Mouse (Mus musculus) kidney, adult 2 months (tissue): ENCODE results near the gene Pdss2.

Source experiments
- CTCF ChIP-seq: fragments of 200-500 bp; conservative IDR thresholded peaks from 2 replicates; pipeline ENCODE4 v1.5.1; 2011; ENCODE audit warnings: low read depth, mild to moderate bottlenecking, control low read depth, low read length, moderate library complexity, mixed read lengths; ENCODE audit not compliant: insufficient read depth, insufficient read length
- POLR2A ChIP-seq: fragments of 200-500 bp; IDR thresholded peaks from one replicate; pipeline ENCODE4 v1.6.1; 2011; ENCODE audit warnings: low read depth, low read length, control low read depth

DNA sequence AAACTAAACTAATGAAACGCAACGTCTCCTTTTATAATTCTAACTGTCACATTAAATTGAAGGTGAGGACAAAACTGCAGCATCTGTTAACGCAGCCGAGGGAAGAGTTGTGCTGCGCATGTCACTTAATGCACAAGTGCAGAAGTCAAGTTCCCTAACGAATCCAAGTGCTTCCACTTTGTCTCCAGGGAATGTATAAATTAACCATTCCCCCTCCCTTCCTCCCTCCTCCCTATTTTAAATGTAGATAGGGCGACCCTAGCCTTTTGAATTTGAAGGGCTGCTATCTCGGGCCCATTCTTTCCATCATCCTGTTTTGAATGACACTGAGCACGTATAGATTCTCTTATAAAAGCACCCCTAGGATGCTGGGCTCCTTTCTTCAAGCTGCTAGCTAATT is 256.2 kb downstream of the Pdss2 start:
- TF ChIP-seq POLR2A = no peak
- TF ChIP-seq CTCF = no peak
